Mouse (Mus musculus): ENCODE results near the gene Ganc. TPM values are rescaled to one million over a fixed set of nuclear protein-coding genes. Genes with fewer than 3 reads are reported as not detected.

Ganc gene
- polyA plus RNA-seq (2012; rRNA removed) = 6.9 and 9.2 TPM in 2 replicates

GRCm38 (mm10) chr2:120403653-120403985 is at the start of gene Ganc:
Gene Ganc, plus strand, starts transcription at chr2:120403896.

GRCm38 (mm10) chr2:120403986-120404822 is 508 bp downstream of the Ganc start, which contains the start of gene Tmem87a:
Gene Tmem87a, minus strand, starts transcription at chr2:120404113.

GRCm38 (mm10) chr2:120455719-120456118 is 52.0 kb downstream of the Ganc start, which contains the start of gene Capn3:
Gene Capn3, plus strand, starts transcription at chr2:120456019.

Other genes with a start within 250 kb of the Ganc start
- gene Ehd4, start 249.3 kb upstream of the Ganc start, polyA plus RNA-seq (2012; rRNA removed) = 34.8 and 43.9 TPM in 2 replicates
- gene Pla2g4e, start 158.6 kb upstream of the Ganc start, polyA plus RNA-seq (2012; rRNA removed) = 0.05 and 0.14 TPM in 2 replicates
- gene Pla2g4d, start 114.7 kb upstream of the Ganc start, polyA plus RNA-seq (2012; rRNA removed) = 0.03 and 0.06 TPM in 2 replicates
- gene Pla2g4f, start 89.7 kb upstream of the Ganc start, polyA plus RNA-seq (2012; rRNA removed) = 9.4 and 9.8 TPM in 2 replicates
- 16.2 and 18.0 TPM in 2 replicates for gene Vps39, start 50.8 kb upstream of the Ganc start, polyA plus RNA-seq (2012; rRNA removed)
- gene Tmem87a, start 217 bp downstream of the Ganc start, polyA plus RNA-seq (2012; rRNA removed) = 6.7 and 7.9 TPM in 2 replicates
- 0.49 and 0.53 TPM in 2 replicates for gene Capn3, start 52.1 kb downstream of the Ganc start, polyA plus RNA-seq (2012; rRNA removed)
- 44.5 and 46.3 TPM in 2 replicates for gene Zfp106, start 159.9 kb downstream of the Ganc start, polyA plus RNA-seq (2012; rRNA removed)
- 4.9 and 6.5 TPM in 2 replicates for gene Snap23, start 163.8 kb downstream of the Ganc start, polyA plus RNA-seq (2012; rRNA removed)
- gene Haus2, start 205.5 kb downstream of the Ganc start, polyA plus RNA-seq (2012; rRNA removed) = 1.1 and 1.6 TPM in 2 replicates
- gene Lrrc57, start 205.6 kb downstream of the Ganc start, polyA plus RNA-seq (2012; rRNA removed) = 3.9 and 5.7 TPM in 2 replicates
- 2.8 and 3.6 TPM in 2 replicates for gene Stard9, start 225.2 kb downstream of the Ganc start, polyA plus RNA-seq (2012; rRNA removed)

Data from colon, adult 2 months (tissue).